Mouse (Mus musculus): Measurements from ENCODE around the gene Clstn3.

DNA sequence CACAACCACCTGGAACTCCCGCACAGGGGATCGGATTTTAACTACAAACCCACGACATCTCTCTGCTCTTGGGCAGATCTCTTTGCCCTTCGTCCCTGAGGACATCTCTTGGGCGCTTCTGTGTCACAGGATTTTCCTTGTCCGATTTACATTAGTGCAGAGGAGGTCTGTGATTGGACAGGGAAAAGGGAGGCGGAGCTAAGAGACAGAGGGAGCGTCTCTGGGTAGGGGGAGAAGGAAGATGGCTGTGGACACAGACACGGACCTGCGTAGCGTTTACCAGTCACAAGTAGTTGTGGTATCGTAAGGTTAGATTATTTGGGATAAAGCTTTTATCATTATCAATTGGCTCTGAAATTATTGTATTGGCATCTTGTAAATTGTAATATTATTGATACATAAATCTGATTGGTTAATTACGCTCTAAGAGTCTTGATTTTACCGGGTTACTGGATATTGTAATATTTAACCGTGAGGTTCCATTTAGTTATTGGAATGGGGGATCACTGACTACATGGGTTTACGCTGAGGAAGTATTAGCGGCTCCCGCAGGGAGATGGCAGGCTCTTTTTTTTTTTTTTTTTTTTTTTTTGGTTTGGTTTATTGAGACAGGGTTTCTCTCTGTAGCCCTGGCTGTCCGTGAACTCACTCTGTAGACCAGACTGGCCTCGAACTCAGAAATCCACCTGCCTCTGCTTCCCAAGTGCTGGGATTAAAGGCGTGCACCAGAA lies 21.0 kb upstream of the Clstn3 start:
- TF ChIP-seq POLR2A (IDR thresholded peaks at IDR 0.05; ENCODE audit: borderline replicate concordance, insufficient read depth, low read length) (no peak), CTCF (IDR thresholded peaks at IDR 0.05; ENCODE audit: borderline replicate concordance, insufficient read depth, low read depth, low read length) (no peak)

Data from cerebellum, adult 2 months (tissue).